Mouse (Mus musculus) megakaryocyte, adult 5-6 weeks (primary cell): Measurements from ENCODE around the gene Tmem50a. TPM values are rescaled to one million over a fixed set of nuclear protein-coding genes. Genes with fewer than 3 reads are reported as not detected.

Experiments used
- ATAC-seq: 2 replicates; pipeline ENCODE4 v1.8.0; 2016; ENCODE audit warnings: mild to moderate bottlenecking, inconsistent platforms; ENCODE audit not compliant: poor library complexity, severe bottlenecking
- total RNA-seq, 2 experiments: library from RNA; stranded (forward) in 1 of 2; stranded (reverse) in 1 of 2; fragments of 153-499, 151-499 nt in 1 of 2; fragments of 221-1000, 200-1000 nt in 1 of 2; gene quantifications; 2 replicates each; pipeline versions ENCODE4 v1.2.3 to v1.2.4; 2015 to 2017

Gene Tmem50a
- total RNA-seq, 2 experiments from 2014 or later = 323 to 378 TPM

- peak; percentile 90 for ATAC-seq
These were observed 61.6 kb downstream of the Tmem50a start, which contains the start of gene Maco1 for GRCm38 (mm10) chr4:134853259-134853636. Gene Maco1 (minus strand): TSS chr4:134853345.

GRCm38 (mm10) chr4:134852438-134853255 is 62.2 kb downstream of the Tmem50a start:
- 0 out of 2 replicates have a peak, but pooled peaks have one; percentile 2 for ATAC-seq

GRCm38 (mm10) chr4:134851876-134852275 is 62.9 kb downstream of the Tmem50a start:
- ATAC-seq = no peak

GRCm38 (mm10) chr4:134851236-134851635 is 63.6 kb downstream of the Tmem50a start:
- no peak for ATAC-seq

- ATAC-seq = no peak
These were observed 64.3 kb downstream of the Tmem50a start for GRCm38 (mm10) chr4:134850551-134850950.

Other genes starting within 250 kb of the Tmem50a start
- gene Man1c1, start 210.7 kb downstream of the Tmem50a start, total RNA-seq (2015) = 28.0 and 33.1 TPM in 2 replicates
- gene Man1c1, start 210.7 kb downstream of the Tmem50a start, total RNA-seq (2017) = 14.1 and 16.9 TPM in 2 replicates
- 13.8 and 16.0 TPM in 2 replicates for gene Ldlrap1, start 147.0 kb downstream of the Tmem50a start, total RNA-seq (2015)
- 7.6 and 9.6 TPM in 2 replicates for gene Ldlrap1, start 147.0 kb downstream of the Tmem50a start, total RNA-seq (2017)
- gene Maco1, start 61.7 kb downstream of the Tmem50a start, total RNA-seq (2015) = 14.1 and 17.4 TPM in 2 replicates
- gene Maco1, start 61.7 kb downstream of the Tmem50a start, total RNA-seq (2017) = 20.9 and 30.4 TPM in 2 replicates
- 2.9 and 6.6 TPM in 2 replicates for gene Rhd, start 50.5 kb downstream of the Tmem50a start, total RNA-seq (2015)
- gene Rhd, start 50.5 kb downstream of the Tmem50a start, total RNA-seq (2017) = 4.0 and 14.8 TPM in 2 replicates
- 680 and 693 TPM in 2 replicates for gene Rsrp1, start 8.6 kb upstream of the Tmem50a start, total RNA-seq (2015)
- gene Rsrp1, start 8.6 kb upstream of the Tmem50a start, total RNA-seq (2017) = 257 and 330 TPM in 2 replicates
- 81.7 and 89.6 TPM in 2 replicates for gene Syf2, start 15.9 kb upstream of the Tmem50a start, total RNA-seq (2015)
- 286 and 343 TPM in 2 replicates for gene Syf2, start 15.9 kb upstream of the Tmem50a start, total RNA-seq (2017)
- gene Runx3, start 205.6 kb upstream of the Tmem50a start, total RNA-seq (2015) = 18.1 and 20.8 TPM in 2 replicates
- 4.3 and 6.5 TPM in 2 replicates for gene Runx3, start 205.6 kb upstream of the Tmem50a start, total RNA-seq (2017)